Mouse (Mus musculus): ENCODE results near the gene Olfr1419. TPM values are rescaled to one million over a fixed set of nuclear protein-coding genes. Genes with fewer than 3 reads are reported as not detected.

The Olfr1419 gene
- polyA plus RNA-seq (2015; fragmentation: Illumina TruSeq; extraction: RNeasy Lipid Tissue Mini Kit (QIAGEN cat#74804); ENCODE audit: insufficient read depth, low replicate concordance), result not detected

DNA sequence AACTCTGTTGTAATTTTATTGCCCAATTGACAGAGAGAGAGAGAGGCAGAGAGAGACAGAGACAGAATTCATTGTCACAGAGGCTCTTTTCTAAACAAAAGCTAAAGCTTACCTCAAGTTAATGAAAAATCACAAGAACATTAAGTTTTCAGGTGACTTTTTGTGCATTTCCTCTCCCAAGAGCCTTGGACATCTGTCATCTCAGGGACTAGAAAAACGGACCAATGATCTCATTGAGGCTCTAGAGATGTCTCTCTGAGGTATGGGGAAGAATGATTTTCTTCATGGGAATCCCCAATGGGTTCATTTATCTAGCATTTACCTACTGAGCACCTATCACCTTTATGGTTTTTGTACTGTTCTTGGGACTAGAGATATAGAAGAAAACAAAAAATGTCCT, at the start of gene Olfr1419:
Gene Olfr1419, minus strand, starts transcription at position 101 of the 400 bp plus-strand sequence.

DNA sequence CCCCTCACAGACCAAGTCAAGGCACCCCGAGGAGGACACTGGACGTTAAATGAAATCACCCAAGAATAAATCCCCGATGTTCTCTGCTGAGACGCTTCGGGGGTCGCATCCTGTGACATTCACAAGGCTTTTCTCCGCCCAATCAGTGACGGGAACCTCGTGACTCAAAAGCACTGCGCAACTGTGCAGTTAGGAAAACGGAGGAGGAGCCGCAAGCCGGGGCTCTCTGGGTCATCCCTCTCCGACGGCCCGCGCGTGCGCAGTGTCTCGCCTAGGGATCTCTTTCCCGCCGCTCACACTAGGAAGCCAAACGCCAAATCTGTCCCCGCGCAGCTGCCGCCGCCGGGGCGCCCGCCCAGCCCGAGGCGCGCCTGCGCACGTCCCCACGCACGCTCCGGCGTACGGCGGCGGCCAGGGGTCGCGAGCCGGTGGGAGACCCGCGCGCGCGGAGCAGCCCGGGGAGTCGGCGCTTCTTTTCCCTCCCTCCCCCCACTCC, 37.2 kb upstream of the Olfr1419 start, which contains the start of gene Patl1:
Gene Patl1, plus strand, starts transcription at position 363 of the 496 bp plus-strand sequence.

DNA sequence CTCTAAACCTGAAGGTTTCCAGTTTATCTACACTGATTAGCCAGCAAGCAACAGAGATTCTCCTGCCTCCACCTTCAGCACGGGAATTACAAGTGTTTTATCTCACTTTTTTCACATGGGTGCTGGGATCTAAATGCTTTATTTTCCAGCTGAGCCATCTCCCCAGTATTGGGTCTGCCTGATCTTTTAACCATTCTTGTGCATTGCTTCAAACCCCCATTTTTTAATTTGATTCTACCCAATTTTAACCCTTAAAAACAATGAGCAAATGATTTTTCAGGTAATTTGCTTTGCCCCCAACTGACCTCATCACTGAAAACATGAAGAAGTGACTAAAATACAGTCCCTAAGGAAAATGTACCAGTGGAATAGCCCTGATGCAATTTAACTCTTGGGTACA, 11.4 kb upstream of the Olfr1419 start, which contains the start of gene Olfr1420:
Gene Olfr1420, plus strand, starts transcription at position 301 of the 400 bp plus-strand sequence.

GRCm38 (mm10) chr19:11860966-11861365, 13.9 kb downstream of the Olfr1419 start, which contains the start of gene Olfr1418:
Gene Olfr1418 (minus strand): TSS chr19:11861066.

GRCm38 (mm10) chr19:11839119-11839518, 35.8 kb downstream of the Olfr1419 start, which contains the start of gene Olfr1417:
Gene Olfr1417 (minus strand): TSS chr19:11839219.

DNA sequence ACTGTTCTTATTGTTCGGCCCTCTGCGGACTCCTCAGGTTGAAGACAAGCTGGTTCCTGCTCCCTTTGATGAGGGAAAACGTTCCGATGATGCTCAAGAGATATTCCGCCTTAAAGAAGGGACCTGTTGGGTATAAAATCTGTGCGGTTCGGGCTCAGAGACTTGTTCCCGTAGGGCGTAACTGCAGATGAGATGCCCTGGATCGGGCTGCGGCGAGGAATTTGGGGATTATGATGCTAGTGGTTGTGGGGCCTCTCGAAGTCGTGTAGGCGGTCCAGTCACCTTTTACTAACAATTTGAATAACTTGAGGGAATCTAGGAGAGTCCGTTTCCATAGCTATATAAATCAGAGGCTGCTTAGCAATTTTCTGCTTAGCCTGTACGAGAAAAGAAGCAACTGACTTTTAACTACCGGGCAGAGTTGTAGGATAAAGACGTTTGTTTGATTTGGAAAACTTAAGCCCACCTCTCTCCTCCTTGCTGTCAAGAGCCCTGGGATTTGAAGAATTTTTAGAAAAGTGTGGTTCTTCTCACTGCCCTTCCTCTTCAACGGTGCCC, 55.7 kb downstream of the Olfr1419 start, which contains the start of gene Stx3:
Gene Stx3, minus strand, starts transcription at position 261 of the 558 bp plus-strand sequence.

Other genes starting within 250 kb of the Olfr1419 start
- 0.83 TPM for gene Ms4a3, start 234.3 kb downstream of the Olfr1419 start, polyA plus RNA-seq (2015; fragmentation: Illumina TruSeq; extraction: RNeasy Lipid Tissue Mini Kit (QIAGEN cat#74804); ENCODE audit: insufficient read depth, low replicate concordance)
- 1.3 TPM for gene Oosp2, start 214.5 kb downstream of the Olfr1419 start, polyA plus RNA-seq (2015; fragmentation: Illumina TruSeq; extraction: RNeasy Lipid Tissue Mini Kit (QIAGEN cat#74804); ENCODE audit: insufficient read depth, low replicate concordance)
- 8.4 TPM for gene Oosp1, start 184.0 kb downstream of the Olfr1419 start, polyA plus RNA-seq (2015; fragmentation: Illumina TruSeq; extraction: RNeasy Lipid Tissue Mini Kit (QIAGEN cat#74804); ENCODE audit: insufficient read depth, low replicate concordance)
- gene Oosp3, start 178.1 kb downstream of the Olfr1419 start, polyA plus RNA-seq (2015; fragmentation: Illumina TruSeq; extraction: RNeasy Lipid Tissue Mini Kit (QIAGEN cat#74804); ENCODE audit: insufficient read depth, low replicate concordance), result not detected
- gene Gif, start 127.6 kb downstream of the Olfr1419 start, polyA plus RNA-seq (2015; fragmentation: Illumina TruSeq; extraction: RNeasy Lipid Tissue Mini Kit (QIAGEN cat#74804); ENCODE audit: insufficient read depth, low replicate concordance), result not detected
- 31.9 TPM for gene Mrpl16, start 104.7 kb downstream of the Olfr1419 start, polyA plus RNA-seq (2015; fragmentation: Illumina TruSeq; extraction: RNeasy Lipid Tissue Mini Kit (QIAGEN cat#74804); ENCODE audit: insufficient read depth, low replicate concordance)
- 7.6 TPM for gene Stx3, start 55.7 kb downstream of the Olfr1419 start, polyA plus RNA-seq (2015; fragmentation: Illumina TruSeq; extraction: RNeasy Lipid Tissue Mini Kit (QIAGEN cat#74804); ENCODE audit: insufficient read depth, low replicate concordance)
- not detected for gene Olfr1417, start 35.9 kb downstream of the Olfr1419 start, polyA plus RNA-seq (2015; fragmentation: Illumina TruSeq; extraction: RNeasy Lipid Tissue Mini Kit (QIAGEN cat#74804); ENCODE audit: insufficient read depth, low replicate concordance)
- not detected for gene Olfr1418, start 14.0 kb downstream of the Olfr1419 start, polyA plus RNA-seq (2015; fragmentation: Illumina TruSeq; extraction: RNeasy Lipid Tissue Mini Kit (QIAGEN cat#74804); ENCODE audit: insufficient read depth, low replicate concordance)
- not detected for gene Olfr1420, start 11.5 kb upstream of the Olfr1419 start, polyA plus RNA-seq (2015; fragmentation: Illumina TruSeq; extraction: RNeasy Lipid Tissue Mini Kit (QIAGEN cat#74804); ENCODE audit: insufficient read depth, low replicate concordance)
- gene Patl1, start 37.3 kb upstream of the Olfr1419 start, polyA plus RNA-seq (2015; fragmentation: Illumina TruSeq; extraction: RNeasy Lipid Tissue Mini Kit (QIAGEN cat#74804); ENCODE audit: insufficient read depth, low replicate concordance), result 38.9 TPM
- 48.5 TPM for gene Osbp, start 90.8 kb upstream of the Olfr1419 start, polyA plus RNA-seq (2015; fragmentation: Illumina TruSeq; extraction: RNeasy Lipid Tissue Mini Kit (QIAGEN cat#74804); ENCODE audit: insufficient read depth, low replicate concordance)
- not detected for gene Olfr1423, start 166.2 kb upstream of the Olfr1419 start, polyA plus RNA-seq (2015; fragmentation: Illumina TruSeq; extraction: RNeasy Lipid Tissue Mini Kit (QIAGEN cat#74804); ENCODE audit: insufficient read depth, low replicate concordance)
- gene Olfr1424, start 187.6 kb upstream of the Olfr1419 start, polyA plus RNA-seq (2015; fragmentation: Illumina TruSeq; extraction: RNeasy Lipid Tissue Mini Kit (QIAGEN cat#74804); ENCODE audit: insufficient read depth, low replicate concordance), result not detected
- gene Olfr1425, start 202.6 kb upstream of the Olfr1419 start, polyA plus RNA-seq (2015; fragmentation: Illumina TruSeq; extraction: RNeasy Lipid Tissue Mini Kit (QIAGEN cat#74804); ENCODE audit: insufficient read depth, low replicate concordance), result not detected
- gene Olfr1426, start 216.9 kb upstream of the Olfr1419 start, polyA plus RNA-seq (2015; fragmentation: Illumina TruSeq; extraction: RNeasy Lipid Tissue Mini Kit (QIAGEN cat#74804); ENCODE audit: insufficient read depth, low replicate concordance), result not detected
- not detected for gene Olfr1427, start 228.2 kb upstream of the Olfr1419 start, polyA plus RNA-seq (2015; fragmentation: Illumina TruSeq; extraction: RNeasy Lipid Tissue Mini Kit (QIAGEN cat#74804); ENCODE audit: insufficient read depth, low replicate concordance)
- gene Olfr1428, start 240.8 kb upstream of the Olfr1419 start, polyA plus RNA-seq (2015; fragmentation: Illumina TruSeq; extraction: RNeasy Lipid Tissue Mini Kit (QIAGEN cat#74804); ENCODE audit: insufficient read depth, low replicate concordance), result not detected
- gene Olfr76, start 248.1 kb upstream of the Olfr1419 start, polyA plus RNA-seq (2015; fragmentation: Illumina TruSeq; extraction: RNeasy Lipid Tissue Mini Kit (QIAGEN cat#74804); ENCODE audit: insufficient read depth, low replicate concordance), result not detected

Data from spleen, adult 10 weeks (tissue).